Mouse (Mus musculus): ENCODE results near the gene Ccdc40.

- TF ChIP-seq CTCF (IDR thresholded peaks at IDR 0.05; ENCODE audit: extremely low read depth, insufficient read length, insufficient replicate concordance, low read depth, low read length) (peak; percentile 94), POLR2A (IDR thresholded peaks at IDR 0.05; ENCODE audit: low read depth, low read length) (no peak)
These were observed 39.6 kb downstream of the Ccdc40 start, which contains the start of gene Gaa for GRCm38 (mm10) chr11:119267768-119268556.
